Mouse (Mus musculus): ENCODE results near the gene Carmil1. TPM values are rescaled to one million over a fixed set of nuclear protein-coding genes. Genes with fewer than 3 reads are reported as not detected.

The Carmil1 gene
- total RNA-seq, 2 experiments from 2014 or later: 0.34 TPM; not detected in 1

DNA sequence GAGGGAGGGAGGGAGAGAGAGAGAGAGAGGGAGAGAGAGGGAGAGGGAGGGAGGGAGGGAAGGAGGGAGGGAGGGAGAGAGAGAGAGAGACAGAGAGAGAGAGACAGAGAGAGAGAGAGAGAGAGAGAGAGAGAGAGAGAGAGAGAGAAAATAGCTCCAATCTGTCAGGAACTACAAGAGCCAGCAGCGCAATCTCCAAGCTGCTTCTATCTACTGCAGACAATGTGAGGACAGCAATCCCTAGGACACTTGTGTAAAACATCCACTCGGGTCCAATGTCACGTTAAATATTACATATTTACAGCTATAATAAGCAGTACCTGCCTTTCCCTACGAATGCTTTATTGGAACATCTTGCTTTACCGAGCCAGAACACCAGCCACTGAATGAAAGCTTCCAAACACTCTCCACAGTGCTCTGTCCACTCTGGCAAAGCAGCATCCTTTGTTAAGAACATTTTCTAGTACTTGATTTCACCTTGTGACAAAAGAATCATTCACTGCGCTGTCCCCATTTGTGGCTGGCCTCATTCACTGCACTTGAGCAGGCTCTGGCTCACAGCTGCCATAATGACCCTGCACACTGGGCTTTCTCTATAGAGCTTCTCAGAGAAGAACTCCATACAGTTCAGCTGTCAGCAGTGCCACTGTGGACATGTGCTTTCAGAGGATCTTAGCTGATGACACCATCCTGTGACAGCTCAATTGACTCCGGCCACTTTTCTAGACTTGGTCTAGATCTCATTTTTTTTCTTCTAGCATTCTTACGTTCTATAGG, 57.0 kb downstream of the Carmil1 start:
- ATAC-seq (replicated peaks; ENCODE audit: low FRiP score, poor library complexity, severe bottlenecking): no peak

DNA sequence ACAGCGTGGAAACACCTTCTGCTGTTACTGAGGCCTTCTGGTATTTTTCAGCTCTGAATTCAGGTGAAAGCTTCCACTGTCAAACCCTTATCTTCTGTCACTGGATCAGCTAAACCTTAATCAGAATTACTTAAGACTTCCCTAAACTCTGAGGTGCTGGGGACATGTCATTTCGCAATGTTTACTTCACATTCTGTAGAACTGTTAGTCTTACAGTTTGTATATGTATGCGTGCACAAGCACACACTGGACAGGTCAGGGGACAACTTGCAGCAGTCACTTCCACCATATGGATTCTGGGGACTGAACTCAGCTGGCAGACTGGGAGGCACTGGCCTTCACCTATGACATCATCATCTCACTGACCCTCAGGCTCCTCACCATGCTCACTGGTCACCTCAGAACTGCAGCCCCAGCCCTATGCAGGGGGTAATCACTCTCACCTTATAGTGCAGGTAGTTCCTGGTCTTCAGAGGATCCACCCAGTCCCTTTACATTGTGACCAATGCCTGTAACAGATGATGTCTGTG, 60.1 kb downstream of the Carmil1 start:
- no peak for ATAC-seq (replicated peaks; ENCODE audit: low FRiP score, poor library complexity, severe bottlenecking)

DNA sequence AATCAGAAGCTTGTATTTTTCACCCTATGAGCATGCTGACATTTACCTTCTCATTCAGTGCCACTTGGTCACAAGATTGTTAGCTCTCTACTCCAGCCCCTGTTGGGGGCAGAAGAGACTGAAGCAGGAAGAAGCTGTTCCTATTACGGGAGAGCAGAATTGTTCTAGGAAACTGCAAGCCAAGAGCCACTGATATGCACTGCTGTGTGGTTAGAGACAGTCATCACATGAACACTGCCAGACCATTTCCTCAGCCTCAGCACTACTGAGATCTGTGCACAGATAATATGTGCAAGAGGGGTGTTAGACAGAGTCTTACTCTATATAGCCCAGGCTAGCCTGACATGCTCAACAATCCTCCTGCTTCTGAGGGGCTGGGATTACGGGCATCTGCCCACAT, 69.4 kb downstream of the Carmil1 start:
- ATAC-seq (replicated peaks; ENCODE audit: low FRiP score, poor library complexity, severe bottlenecking): no peak

DNA sequence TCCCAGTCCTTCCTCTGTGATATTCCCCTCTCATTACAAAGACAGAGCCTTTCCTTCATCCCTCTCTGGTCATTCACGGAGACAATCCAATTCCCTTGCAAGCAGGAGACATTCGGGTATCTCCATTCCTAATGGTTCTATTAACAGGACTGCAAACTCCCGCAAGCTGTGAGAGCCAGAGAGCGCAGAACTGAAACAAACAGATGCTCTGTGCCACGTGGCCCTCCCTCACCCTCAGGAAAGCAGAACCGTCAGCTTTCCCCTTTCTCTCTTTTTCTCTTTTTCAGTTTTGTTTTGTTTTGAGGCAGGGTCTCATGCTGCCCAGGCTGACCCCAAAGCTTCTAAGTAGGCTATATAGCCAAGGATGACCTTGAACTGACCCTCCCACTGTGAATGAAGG, 74.5 kb downstream of the Carmil1 start:
- ATAC-seq (replicated peaks; ENCODE audit: low FRiP score, poor library complexity, severe bottlenecking): no peak

DNA sequence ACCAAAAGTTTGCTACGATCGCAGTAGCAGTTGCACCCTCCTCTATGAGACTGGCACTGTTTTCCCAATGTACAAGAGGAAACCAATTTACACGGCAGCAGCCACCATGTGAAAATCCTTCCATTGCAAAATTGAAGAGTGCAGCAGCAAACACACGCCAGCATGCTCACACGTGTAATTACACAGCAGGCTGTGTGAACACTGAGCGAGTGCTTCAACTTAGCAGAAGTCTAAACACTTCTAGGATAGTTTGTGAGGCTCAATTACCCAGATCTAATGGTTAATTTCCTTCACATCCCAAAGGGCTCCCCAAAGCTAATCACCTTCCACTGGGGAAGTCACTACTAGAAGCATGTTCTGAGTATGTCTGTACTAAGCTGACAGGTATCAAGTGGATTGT, 78.3 kb downstream of the Carmil1 start:
- no peak for ATAC-seq (replicated peaks; ENCODE audit: low FRiP score, poor library complexity, severe bottlenecking)

DNA sequence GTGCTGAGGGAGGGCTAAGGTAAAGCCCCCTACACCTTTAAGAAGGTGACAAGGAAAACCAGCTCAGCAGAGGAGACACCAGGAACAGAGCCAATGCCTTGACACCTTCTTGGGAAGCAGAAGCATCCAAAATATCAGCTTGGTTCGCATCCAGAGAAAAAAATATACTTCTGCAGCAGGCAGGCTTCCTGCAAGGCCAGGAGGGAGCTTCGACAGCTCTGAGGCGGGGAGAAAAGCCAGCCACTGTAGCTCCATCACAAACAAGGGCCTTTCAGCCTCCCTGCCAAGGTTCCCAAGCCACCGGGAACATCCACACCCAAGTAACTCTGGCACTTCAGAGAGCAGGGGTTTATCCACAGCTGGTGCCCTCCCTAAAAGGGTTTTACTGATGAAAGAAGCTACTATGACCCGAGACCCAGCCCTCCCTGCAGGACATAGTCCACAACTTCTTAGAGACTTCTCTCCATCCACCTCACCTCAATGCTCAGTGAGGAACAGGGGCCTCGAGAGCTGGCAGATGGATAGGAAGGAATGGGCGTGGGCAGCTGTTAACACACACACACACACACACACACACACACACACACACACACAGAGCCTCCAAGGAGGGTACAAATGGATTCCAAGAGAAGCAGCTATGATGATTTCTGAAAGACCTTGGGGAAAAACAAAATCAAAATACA, 80.6 kb downstream of the Carmil1 start:
- ATAC-seq (replicated peaks; ENCODE audit: low FRiP score, poor library complexity, severe bottlenecking): no peak

DNA sequence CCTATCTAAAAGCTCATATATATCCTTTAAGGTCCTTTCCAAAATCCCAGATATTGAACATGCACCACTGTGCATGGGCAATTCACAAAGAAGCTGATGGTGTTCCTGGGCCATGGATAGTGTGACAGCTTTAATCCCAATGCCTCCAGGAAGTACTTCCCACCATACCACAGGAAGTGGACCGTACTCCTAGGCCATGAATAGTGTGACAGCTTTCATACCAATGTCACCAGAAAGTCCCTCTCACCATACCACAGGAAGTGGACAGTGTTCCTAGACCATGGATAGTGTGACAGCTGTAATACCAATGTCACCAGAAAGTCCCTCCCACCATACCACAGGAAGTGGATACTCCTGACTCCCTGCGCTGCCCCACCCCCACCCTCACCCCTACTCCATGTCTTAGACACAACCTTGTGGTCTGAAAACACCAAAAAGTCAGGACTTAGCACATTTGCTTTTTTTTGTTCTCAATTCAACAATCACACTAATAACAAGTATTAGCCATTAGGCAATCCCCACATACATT, 82.1 kb downstream of the Carmil1 start:
- no peak for ATAC-seq (replicated peaks; ENCODE audit: low FRiP score, poor library complexity, severe bottlenecking)

DNA sequence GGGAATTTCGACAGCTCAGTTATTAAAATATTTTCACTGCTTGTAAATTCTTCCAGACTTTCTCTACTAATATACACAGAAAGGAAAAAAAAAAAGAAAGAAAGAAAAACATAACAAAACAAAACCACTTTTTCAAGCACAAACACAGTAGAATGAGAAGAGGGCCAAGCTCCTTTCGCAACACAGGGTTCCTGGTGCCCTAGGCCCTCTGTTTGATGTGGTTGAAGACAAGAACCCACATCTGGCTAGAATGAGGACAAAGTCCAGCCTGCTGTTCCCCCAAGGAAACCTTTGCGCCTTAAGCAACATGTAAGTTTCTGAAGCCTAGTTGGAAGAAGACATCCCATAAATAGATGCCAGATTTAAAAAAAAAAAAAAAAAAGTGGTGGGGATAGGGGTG, 85.2 kb downstream of the Carmil1 start:
- no peak for ATAC-seq (replicated peaks; ENCODE audit: low FRiP score, poor library complexity, severe bottlenecking)

DNA sequence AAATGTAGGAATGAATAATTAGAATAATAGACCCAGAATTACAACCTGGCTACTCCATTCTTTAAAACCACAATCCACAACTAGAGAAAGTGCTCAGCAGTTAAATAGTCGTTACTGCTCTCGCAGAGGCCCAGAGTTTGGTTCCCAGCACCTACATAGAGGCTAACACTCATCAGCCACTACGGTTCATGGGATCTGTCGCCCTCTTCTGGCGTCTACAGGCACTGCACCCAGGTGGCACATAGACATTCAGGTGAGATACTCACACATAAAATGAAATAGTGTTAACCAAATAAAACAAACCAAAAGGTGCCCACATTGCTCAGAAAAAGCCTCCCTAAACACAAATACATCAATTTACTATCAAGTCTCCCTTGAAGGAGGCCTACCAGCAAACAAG, 86.6 kb downstream of the Carmil1 start:
- no peak for ATAC-seq (replicated peaks; ENCODE audit: low FRiP score, poor library complexity, severe bottlenecking)

DNA sequence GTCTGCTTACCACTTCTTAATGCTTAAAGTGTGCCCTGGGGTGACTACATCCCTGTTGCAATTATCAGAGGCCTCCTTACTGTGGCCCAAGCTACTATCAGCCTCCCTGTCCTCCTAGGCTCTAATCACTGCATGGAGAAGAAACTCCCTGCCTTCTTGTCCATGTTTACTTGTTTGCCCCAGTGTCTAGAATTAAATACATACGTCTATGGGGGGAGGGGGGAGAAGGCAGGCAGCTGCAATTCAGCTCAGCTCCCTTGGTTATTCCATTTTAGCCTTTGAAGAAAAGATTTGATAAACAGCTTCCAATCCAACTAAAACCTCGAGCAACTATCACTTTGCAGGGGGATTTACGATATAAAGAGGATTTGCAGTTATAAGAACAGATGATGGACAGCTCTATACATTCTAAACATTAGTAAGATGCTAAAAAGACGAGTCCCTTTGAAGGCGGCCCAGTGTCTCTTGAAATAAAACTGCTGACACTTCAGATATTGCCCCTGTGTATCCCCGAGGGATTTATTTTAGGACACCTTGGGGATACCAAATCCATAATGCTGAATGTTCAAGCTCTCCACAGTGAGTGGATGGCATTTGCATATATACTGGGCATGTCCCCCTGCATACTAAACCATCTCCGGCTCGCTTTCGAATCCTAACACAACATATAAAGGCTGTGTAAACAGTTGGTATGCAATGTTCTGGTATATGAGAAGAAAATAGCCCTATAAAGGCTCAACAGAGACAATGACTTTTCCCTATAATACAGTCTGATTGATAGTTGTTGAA, 89.5 kb downstream of the Carmil1 start:
- ATAC-seq (replicated peaks; ENCODE audit: low FRiP score, poor library complexity, severe bottlenecking): no peak

DNA sequence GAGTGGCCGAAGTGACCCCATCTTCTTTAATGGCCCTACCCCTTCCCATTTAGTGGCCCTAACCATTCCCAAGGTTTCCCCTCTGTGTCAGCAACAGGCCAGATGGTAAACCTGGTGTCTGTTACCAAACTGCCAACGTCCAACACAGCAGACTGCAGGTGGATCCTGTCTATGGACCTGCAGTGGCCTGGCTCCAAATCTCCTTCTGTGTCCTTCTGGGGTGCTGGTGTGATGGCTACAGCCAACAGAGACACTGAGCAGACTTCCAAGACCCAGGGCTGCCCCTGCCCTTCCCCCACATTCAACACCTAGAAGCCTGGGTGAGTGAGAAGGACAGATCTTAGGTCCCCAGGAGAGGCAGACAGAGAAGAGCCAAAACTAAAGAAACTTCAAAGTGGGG, 93.6 kb downstream of the Carmil1 start:
- no peak for ATAC-seq (replicated peaks; ENCODE audit: low FRiP score, poor library complexity, severe bottlenecking)

DNA sequence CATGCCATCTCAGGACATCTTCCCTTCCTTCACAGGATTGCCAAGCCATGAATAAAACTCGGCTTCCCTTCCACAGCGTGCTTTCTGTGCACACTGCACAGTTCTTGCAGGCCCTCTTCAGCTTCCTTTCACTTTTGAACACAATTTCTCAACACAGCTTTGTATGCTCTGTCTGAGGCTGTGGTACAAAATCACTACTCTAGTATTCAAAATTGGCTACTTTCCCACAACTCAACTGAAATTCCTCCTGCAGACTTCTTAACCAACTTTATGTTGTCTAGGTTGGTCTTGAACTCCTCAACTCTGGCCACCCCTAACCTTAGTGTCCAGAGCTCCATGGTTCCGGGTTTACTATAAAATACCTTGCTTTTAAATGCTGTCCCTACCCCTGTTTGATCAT, 95.0 kb downstream of the Carmil1 start:
- ATAC-seq (replicated peaks; ENCODE audit: low FRiP score, poor library complexity, severe bottlenecking): no peak

DNA sequence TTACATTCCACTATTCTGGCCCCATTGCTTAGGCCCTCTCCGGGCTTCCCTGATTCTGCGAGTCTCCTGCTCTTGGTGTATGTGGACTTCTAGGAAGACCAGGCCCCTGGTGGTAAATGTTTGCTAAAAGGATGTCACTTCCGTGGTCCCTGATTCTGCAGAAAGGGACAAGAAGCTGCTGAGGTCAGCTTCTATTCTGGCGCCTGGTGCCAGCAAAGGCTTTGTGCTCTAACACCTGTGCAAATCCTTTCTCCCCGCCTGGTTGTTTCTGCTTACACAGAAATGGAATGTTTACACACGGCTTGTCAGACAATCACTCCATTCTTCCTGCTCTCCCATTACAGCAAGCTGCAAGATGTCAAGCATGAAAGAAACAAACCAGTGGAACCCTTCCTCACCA, 97.7 kb downstream of the Carmil1 start:
- no peak for ATAC-seq (replicated peaks; ENCODE audit: low FRiP score, poor library complexity, severe bottlenecking)

DNA sequence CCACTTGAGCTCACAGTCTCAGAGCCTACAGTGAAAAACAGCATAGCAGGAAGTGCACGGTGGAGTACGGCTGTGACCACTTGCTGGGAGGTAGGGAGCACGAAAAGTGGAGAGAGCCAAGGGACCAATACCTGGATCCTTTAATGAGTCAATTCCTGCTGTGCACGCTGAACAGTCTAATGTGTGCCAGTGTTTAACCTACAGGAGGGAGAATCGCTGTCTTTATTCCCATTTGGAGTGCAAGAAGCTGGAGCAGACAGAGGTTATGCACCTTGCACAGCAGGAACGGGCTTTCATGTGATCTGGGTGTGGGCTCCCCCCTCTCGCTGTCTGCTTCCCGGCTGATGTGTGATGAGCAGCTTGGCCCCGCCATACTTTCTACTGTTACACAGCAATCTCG, 101.1 kb downstream of the Carmil1 start:
- no peak for ATAC-seq (replicated peaks; ENCODE audit: low FRiP score, poor library complexity, severe bottlenecking)

DNA sequence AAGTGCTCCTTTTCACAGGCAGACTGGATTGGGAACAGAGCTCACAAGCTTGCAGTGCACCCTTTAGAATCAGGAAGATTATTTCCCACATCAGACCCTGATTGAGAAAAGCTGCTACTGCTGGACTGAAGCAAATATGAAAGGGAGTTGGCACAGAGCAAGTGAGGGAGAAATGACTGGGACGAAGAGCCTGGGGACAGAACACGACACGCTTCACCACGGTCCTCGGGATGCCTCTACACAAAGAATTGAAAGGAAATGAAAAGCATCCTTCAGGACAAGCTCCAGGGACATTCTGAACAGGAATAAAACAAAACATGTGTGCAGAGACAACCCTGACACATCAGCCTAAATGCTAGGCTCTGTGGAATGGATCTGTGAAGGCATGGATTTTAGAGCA, 103.0 kb downstream of the Carmil1 start:
- no peak for ATAC-seq (replicated peaks; ENCODE audit: low FRiP score, poor library complexity, severe bottlenecking)

DNA sequence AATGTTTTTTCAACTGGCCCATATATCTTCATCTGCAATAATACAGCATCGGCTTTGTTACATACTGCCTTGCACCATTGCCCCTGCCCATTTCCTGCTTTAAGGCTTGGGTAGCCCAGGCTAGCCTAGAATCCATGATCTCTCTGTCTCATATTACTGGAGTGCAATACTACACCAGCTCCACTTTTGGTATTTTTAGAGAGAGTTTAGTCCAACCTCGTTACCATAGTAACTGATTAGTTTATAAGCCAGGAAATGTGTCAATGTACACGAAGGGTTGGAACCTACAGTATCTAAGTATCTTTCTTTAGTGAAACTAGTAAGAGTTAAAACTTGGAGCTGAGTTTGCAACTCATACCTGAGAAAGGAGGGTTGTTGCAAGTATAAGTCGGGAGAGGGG, 103.8 kb downstream of the Carmil1 start:
- no peak for ATAC-seq (replicated peaks; ENCODE audit: low FRiP score, poor library complexity, severe bottlenecking)

DNA sequence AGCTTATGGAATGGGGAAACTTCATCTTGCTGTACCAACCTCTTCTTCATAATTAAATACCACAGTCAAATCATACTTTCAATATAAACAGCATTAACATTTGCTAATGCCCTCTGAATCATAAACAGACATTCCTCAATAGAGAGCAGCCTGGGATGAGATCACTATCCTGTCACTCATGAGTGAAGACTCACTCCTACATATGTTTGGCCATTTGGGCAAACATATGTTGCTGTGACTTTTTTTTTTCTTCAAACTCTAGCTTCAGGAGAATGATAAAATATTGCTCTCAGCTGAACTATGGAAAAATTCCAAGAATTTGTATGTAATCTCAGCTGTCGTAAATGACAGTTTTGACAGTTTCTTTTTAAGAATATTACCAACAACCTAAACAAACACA, 110.9 kb downstream of the Carmil1 start:
- ATAC-seq (replicated peaks; ENCODE audit: low FRiP score, poor library complexity, severe bottlenecking): no peak

DNA sequence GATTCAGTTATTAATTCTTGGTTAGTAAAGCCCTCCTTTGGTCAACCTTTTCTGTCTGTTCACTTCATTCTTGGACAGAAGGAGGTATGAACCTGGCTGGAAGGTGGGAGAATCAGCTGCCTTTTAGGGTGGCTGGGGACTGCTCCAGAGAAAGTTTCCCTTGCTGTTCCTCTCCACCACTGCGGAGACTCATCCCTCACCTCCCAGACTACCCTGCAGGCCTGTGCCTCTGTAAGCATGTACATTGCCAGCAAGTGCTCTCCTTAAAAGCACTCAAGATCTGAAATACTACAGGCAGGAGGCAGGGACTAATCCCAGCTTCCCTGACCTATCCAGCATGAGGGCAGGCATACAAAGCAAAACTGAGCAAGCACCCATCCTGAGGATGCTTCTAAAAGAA, 117.2 kb downstream of the Carmil1 start:
- ATAC-seq (replicated peaks; ENCODE audit: low FRiP score, poor library complexity, severe bottlenecking): no peak

DNA sequence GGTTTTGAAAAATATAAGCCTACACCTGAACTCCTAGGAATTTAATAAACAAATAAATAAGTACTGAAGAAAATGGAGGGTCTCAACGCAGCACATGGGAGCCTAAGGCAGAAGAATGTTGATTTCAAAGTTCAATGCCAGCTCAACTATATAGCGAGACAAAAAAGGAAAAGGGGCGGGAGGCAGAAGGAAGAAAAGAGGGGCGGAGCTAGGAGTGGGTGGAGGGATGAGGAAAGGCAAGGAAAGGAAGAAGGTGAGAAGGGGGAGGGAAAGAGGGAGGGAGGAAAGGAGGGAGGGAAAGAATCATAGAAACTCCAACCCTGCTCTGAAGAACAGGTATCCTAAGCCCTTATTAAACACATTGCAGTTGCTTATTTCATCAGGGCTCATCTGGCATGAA, 119.5 kb downstream of the Carmil1 start:
- ATAC-seq (replicated peaks; ENCODE audit: low FRiP score, poor library complexity, severe bottlenecking): peak; percentile 47

DNA sequence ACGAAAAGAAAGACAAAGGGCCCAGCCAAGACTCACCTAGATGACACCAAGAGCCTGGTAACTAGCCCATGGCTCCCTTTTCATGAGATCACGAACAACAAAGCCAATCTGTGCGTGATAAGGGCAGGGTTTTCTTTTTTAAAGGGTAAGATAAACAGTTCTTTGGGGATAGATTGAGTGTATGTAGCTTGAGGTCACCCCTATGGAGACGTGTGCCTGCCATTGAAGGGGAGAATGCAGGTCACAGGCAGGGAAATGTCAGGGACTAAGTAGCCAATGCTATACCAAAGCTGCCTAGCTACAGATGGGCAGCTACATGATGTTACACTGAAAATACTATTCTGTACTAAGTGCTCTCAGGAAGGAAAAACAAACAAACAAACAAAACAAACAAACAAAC, 120.6 kb downstream of the Carmil1 start:
- peak; percentile 41 for ATAC-seq (replicated peaks; ENCODE audit: low FRiP score, poor library complexity, severe bottlenecking)
